Mouse (Mus musculus) midbrain, embryonic 10.5 days (tissue): ENCODE results near the gene Usp24. TPM values are rescaled to one million over a fixed set of nuclear protein-coding genes. Genes with fewer than 3 reads are reported as not detected.
A peak's percentile ranks its signal among the peaks of the same experiment; 100 is the strongest.
"Not testable (repeated sequence)": the region's sequence is repeated elsewhere in the genome, so short reads cannot be mapped to it uniquely, and the experiment has no call there.

ENCODE experiments used
- DNase-seq: peaks from one replicate; pipeline ENCODE4 v3.0.0-alpha.2; 2017; ENCODE audit warnings: low spot score
- H3K27ac ChIP-seq: fragments of 300-500 bp; sonication (generic); replicated peaks from 2 replicates; pipeline ENCODE4 v1.5.1; 2016; ENCODE audit warnings: mild to moderate bottlenecking
- H3K27me3 ChIP-seq: fragments of 300-500 bp; sonication (generic); 2 replicates; pipeline ENCODE4 v1.6.1; 2016; ENCODE audit warnings: low read depth, mild to moderate bottlenecking; ENCODE audit not compliant: poor library complexity, severe bottlenecking
- H3K36me3 ChIP-seq: fragments of 300-500 bp; sonication (generic); 2 replicates; pipeline ENCODE4 v1.6.1; 2016; ENCODE audit warnings: mild to moderate bottlenecking, moderate library complexity
- H3K4me1 ChIP-seq: fragments of 300-500 bp; sonication (generic); 2 replicates; pipeline ENCODE4 v1.6.1; 2016
- H3K4me3 ChIP-seq: fragments of 300-500 bp; sonication (generic); 2 replicates; pipeline ENCODE4 v1.5.1; 2016; ENCODE audit warnings: mild to moderate bottlenecking, moderate library complexity
- H3K9me3 ChIP-seq: fragments of 300-500 bp; sonication (generic); replicated peaks from 2 replicates; pipeline ENCODE4 v1.6.1; 2016; ENCODE audit warnings: mild to moderate bottlenecking
- WGBS: fragments of 180-500 bp; shearing (Covaris S2); methylation state at CpG from one replicate; pipeline ENCODE4 v1.1.7; 2016; 5-methylcytosine and 5-hydroxymethylcytosine counted together
- polyA plus RNA-seq: library from polyadenylated mRNA; unstranded; fragments of >200 nt; fragmentation: Nextera tagmentation; extraction: Ambion mirVana; gene quantifications from 2 replicates; pipeline ENCODE4 v1.2.1, GENCODE M21; 2016

Gene Usp24
- polyA plus RNA-seq, 1 experiment from 2014 or later: 6.4 TPM

GRCm38 (mm10) chr4:106327436-106327835 is 11.4 kb downstream of the Usp24 start:
- H3K9me3 ChIP-seq: no peaks in the 10 kb centered on the region
- no peak overlapping the region for H3K4me3 ChIP-seq
- H3K27ac ChIP-seq: no peak overlapping the region
- H3K27me3 ChIP-seq: no peaks in the 10 kb centered on the region
- peaks cover 13% of the 10 kb centered on the region for H3K36me3 ChIP-seq
- 90% methylated on average over 5 of the region's 5 CpGs for WGBS
- DNase-seq: no peak
- no peaks in the 10 kb centered on the region; the same call in 1 of the 2 replicates for H3K4me1 ChIP-seq

- Histone ChIP-seq H3K27me3 (no peaks in the 10 kb centered on the region), H3K27ac (no peak overlapping the region), H3K4me1 (no peaks in the 10 kb centered on the region; the same call in 1 of the 2 replicates), H3K9me3 (no peaks in the 10 kb centered on the region), H3K4me3 (no peak overlapping the region), H3K36me3 (peaks cover 13% of the 10 kb centered on the region)
- DNase-seq: no peak
- WGBS: 91% methylated on average over 4 of the region's 4 CpGs
These were observed 12.7 kb downstream of the Usp24 start for GRCm38 (mm10) chr4:106328704-106329103.

- H3K27me3 ChIP-seq, H3K27ac ChIP-seq, DNase-seq, H3K9me3 ChIP-seq, H3K4me1 ChIP-seq, H3K4me3 ChIP-seq: not testable (repeated sequence)
- 92% methylated on average over 6 of the region's 6 CpGs for WGBS
- H3K36me3 ChIP-seq: peaks cover 13% of the 10 kb centered on the region
These were observed 13.2 kb downstream of the Usp24 start for GRCm38 (mm10) chr4:106329171-106329570.

- Histone ChIP-seq H3K9me3 (no peaks in the 10 kb centered on the region), H3K36me3 (peaks cover 13% of the 10 kb centered on the region), H3K4me3 (no peak overlapping the region), H3K27ac (no peak overlapping the region), H3K4me1 (no peaks in the 10 kb centered on the region; the same call in 1 of the 2 replicates), H3K27me3 (no peaks in the 10 kb centered on the region)
- no peak for DNase-seq
- 81% methylated on average over 5 of the region's 5 CpGs for WGBS
These were observed 14.4 kb downstream of the Usp24 start for GRCm38 (mm10) chr4:106330371-106330819.

GRCm38 (mm10) chr4:106333071-106333470 is 17.1 kb downstream of the Usp24 start:
- Histone ChIP-seq H3K27me3 (no peaks in the 10 kb centered on the region), H3K4me1 (no peaks in the 10 kb centered on the region; the same call in 1 of the 2 replicates), H3K27ac (no peak overlapping the region), H3K4me3 (no peak overlapping the region), H3K9me3 (no peaks in the 10 kb centered on the region), H3K36me3 (peaks cover 2% of the 10 kb centered on the region; the same call in 1 of the 2 replicates)
- no peak for DNase-seq
- WGBS: 89% methylated on average over 3 of the region's 3 CpGs

GRCm38 (mm10) chr4:106333584-106333983 is 17.6 kb downstream of the Usp24 start:
- H3K4me3 ChIP-seq: no peak overlapping the region
- no peaks in the 10 kb centered on the region; the same call in 1 of the 2 replicates for H3K4me1 ChIP-seq
- H3K27me3 ChIP-seq: no peaks in the 10 kb centered on the region
- no peak for DNase-seq
- no peak overlapping the region for H3K27ac ChIP-seq
- H3K9me3 ChIP-seq: no peaks in the 10 kb centered on the region
- WGBS: 74% methylated on average over 2 of the region's 2 CpGs
- peaks cover 2% of the 10 kb centered on the region; the same call in 1 of the 2 replicates for H3K36me3 ChIP-seq

GRCm38 (mm10) chr4:106335858-106336257 is 19.8 kb downstream of the Usp24 start:
- Histone ChIP-seq H3K4me3 (no peak overlapping the region), H3K27me3 (no peaks in the 10 kb centered on the region), H3K9me3 (no peaks in the 10 kb centered on the region), H3K4me1 (no peaks in the 10 kb centered on the region), H3K36me3 (peaks cover 2% of the 10 kb centered on the region; the same call in 1 of the 2 replicates), H3K27ac (no peak overlapping the region)
- DNase-seq: no peak
- WGBS: 93% methylated on average over 1 of the region's 1 CpGs

GRCm38 (mm10) chr4:106347664-106348063 is 31.7 kb downstream of the Usp24 start:
- Histone ChIP-seq H3K36me3 (peaks cover 73% of the 10 kb centered on the region), H3K4me1 (no peaks in the 10 kb centered on the region), H3K27ac (no peak overlapping the region), H3K27me3 (no peaks in the 10 kb centered on the region), H3K9me3 (no peaks in the 10 kb centered on the region), H3K4me3 (no peak overlapping the region)
- DNase-seq: no peak
- 90% methylated on average over 1 of the region's 1 CpGs for WGBS

GRCm38 (mm10) chr4:106355025-106355424 is 39.0 kb downstream of the Usp24 start:
- H3K4me3 ChIP-seq, DNase-seq, H3K9me3 ChIP-seq, H3K4me1 ChIP-seq, H3K27me3 ChIP-seq, H3K27ac ChIP-seq: not testable (repeated sequence)
- peaks cover 78% of the 10 kb centered on the region for H3K36me3 ChIP-seq
- whole genome bisulfite sequencing: 92% methylated on average over 2 of the region's 2 CpGs

- DNase-seq: no peak
- Histone ChIP-seq H3K27me3 (no peaks in the 10 kb centered on the region), H3K9me3 (no peaks in the 10 kb centered on the region), H3K27ac (no peak overlapping the region), H3K4me1 (no peaks in the 10 kb centered on the region), H3K4me3 (no peak overlapping the region), H3K36me3 (peaks cover 84% of the 10 kb centered on the region)
- 96% methylated on average over 6 of the region's 6 CpGs for WGBS
These were observed 54.0 kb downstream of the Usp24 start for GRCm38 (mm10) chr4:106370013-106370412.

DNA sequence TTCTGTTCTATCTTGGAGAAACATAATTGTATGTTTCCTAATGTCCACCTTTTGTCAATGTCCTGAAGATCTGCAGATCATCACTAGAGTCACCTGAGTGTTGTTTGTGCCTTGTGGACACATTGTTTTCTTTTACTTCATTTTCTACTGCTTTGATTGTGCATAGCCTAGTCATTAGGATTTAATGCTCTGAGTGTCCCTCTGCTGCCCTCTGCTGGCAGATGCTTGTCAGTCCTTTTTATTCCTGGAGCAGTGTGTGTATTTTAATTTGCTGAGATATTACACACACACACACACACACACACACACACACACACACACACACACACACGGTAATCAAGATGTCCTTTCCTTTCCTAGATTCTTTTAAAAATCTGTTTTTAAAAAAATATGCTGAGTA is 59.8 kb downstream of the Usp24 start:
- Histone ChIP-seq H3K27ac (no peak overlapping the region), H3K4me1 (0 out of 2 replicates have a peak, but pooled peaks cover 6% of the 10 kb centered on the region), H3K9me3 (no peaks in the 10 kb centered on the region), H3K27me3 (no peaks in the 10 kb centered on the region), H3K4me3 (no peak overlapping the region), H3K36me3 (peaks cover 85% of the 10 kb centered on the region)
- DNase-seq: peak; percentile 64
- 40% methylated on average over 1 of the region's 1 CpGs for WGBS

DNA sequence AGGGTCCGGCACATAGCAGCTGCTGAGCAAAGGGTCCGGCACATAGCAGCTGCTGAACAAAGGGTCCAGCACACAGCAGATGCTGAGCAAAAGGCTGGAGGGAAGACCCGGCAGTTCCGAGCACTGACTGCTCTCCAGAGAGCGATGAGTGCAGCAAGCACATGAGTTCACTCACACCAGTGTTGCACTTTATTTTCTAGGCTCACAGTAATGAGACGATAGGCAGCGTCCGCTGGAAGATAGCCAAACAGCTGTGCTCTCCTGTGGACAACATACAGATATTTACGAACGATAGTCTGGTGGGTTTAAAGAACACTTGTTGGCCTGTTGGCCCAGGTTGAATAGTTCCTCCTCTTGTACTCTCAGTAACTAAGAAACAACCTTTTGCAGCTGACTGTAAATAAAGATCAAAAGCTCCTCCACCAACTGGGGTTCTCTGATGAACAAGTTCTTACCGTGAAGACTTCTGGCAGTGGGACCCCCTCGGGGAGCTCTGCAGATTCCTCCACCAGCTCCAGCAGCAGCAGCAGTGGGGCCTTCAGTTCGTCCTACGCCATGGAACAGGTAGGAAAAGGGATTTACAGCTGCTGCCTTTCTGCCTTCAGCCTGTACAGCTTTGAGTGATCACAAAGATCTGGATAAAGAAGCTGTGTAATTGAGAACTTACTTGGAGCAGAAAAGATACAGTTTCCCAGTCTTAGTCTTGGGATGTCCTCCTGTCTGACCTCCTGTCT is 63.0 kb downstream of the Usp24 start:
- Histone ChIP-seq H3K27ac (no peak overlapping the region), H3K4me3 (no peak overlapping the region), H3K27me3 (no peaks in the 10 kb centered on the region), H3K36me3 (peaks cover 88% of the 10 kb centered on the region), H3K4me1 (0 out of 2 replicates have a peak, but pooled peaks cover 6% of the 10 kb centered on the region), H3K9me3 (no peaks in the 10 kb centered on the region)
- no peak for DNase-seq
- WGBS: 90% methylated on average over 14 of the region's 14 CpGs

DNA sequence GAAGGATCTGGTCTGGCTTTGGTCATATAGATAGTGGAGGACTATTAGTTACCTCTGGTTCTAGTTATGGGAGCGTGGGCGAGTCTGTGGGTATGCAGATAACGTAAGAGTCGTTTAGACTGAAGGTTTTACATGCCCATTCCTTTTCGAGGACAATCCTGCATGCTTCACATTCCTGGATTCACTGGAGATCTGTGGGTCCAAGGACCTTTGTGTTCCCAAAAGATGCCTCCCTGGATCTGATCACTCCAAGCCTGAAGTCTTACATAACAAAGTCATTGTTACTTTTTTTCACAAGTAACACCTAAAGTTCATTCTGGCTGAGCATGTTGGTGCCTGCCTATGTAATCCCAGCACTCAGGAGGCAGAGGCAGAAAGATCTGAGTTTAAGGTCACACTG is 65.1 kb downstream of the Usp24 start:
- Histone ChIP-seq H3K9me3 (no peaks in the 10 kb centered on the region), H3K27ac (no peak overlapping the region), H3K4me1 (0 out of 2 replicates have a peak, but pooled peaks cover 6% of the 10 kb centered on the region), H3K27me3 (no peaks in the 10 kb centered on the region), H3K36me3 (peaks cover 89% of the 10 kb centered on the region), H3K4me3 (no peak overlapping the region)
- 86% methylated on average over 5 of the region's 5 CpGs for WGBS
- DNase-seq: no peak
